Mouse (Mus musculus): ENCODE results near the gene Stum. TPM values are rescaled to one million over a fixed set of nuclear protein-coding genes. Genes with fewer than 3 reads are reported as not detected.
A peak's percentile ranks its signal among the peaks of the same experiment; 100 is the strongest.
"Not testable (repeated sequence)": the region's sequence is repeated elsewhere in the genome, so short reads cannot be mapped to it uniquely, and the experiment has no call there.

Stum gene
- polyA plus RNA-seq (2015; fragmentation: Nextera tagmentation; extraction: Ambion mirVana): 1.2 and 1.4 TPM in 2 replicates

GRCm38 (mm10) chr1:180483399-180484291 lies at the start of gene Stum:
Stum (minus strand) TSS chr1:180483504.
- Histone ChIP-seq H3K27ac (ENCODE audit: low read length) (no peak within 1 kb of the TSS), H3K9ac (ENCODE audit: low read depth, low read length) (peak within 1 kb of the TSS; percentile 54), H3K9me3 (ENCODE audit: control insufficient read depth, low read length) (no peaks in the 10 kb centered on the region), H3K36me3 (ENCODE audit: control insufficient read depth, insufficient read depth, low read length) (no peaks in the 10 kb centered on the region), H3K27me3 (replicated peaks; ENCODE audit: control insufficient read depth, insufficient read depth, low read length) (peaks cover 21% of the 10 kb centered on the region), H3K4me3 (ENCODE audit: low read length) (peak within 1 kb of the TSS; percentile 51), H3K4me1 (ENCODE audit: control insufficient read depth, insufficient read depth, low read length) (peaks cover 16% of the 10 kb centered on the region), H3K4me2 (ENCODE audit: low read depth, low read length) (peak within 1 kb of the TSS; percentile 86)
- 2% methylated on average over 39 of the region's 40 CpGs for WGBS
- ATAC-seq: peak; percentile 59

- H3K9me3 ChIP-seq (ENCODE audit: control insufficient read depth, low read length): peaks cover 5% of the 10 kb centered on the region; the same call in 1 of the 2 replicates
- H3K4me1 ChIP-seq (ENCODE audit: control insufficient read depth, insufficient read depth, low read length): no peaks in the 10 kb centered on the region
- H3K9ac ChIP-seq (ENCODE audit: low read depth, low read length): no peak overlapping the region
- no peak for ATAC-seq
- 95% methylated on average over 11 of the region's 11 CpGs for WGBS
- no peaks in the 10 kb centered on the region for H3K36me3 ChIP-seq (ENCODE audit: control insufficient read depth, insufficient read depth, low read length)
- no peak overlapping the region for H3K4me2 ChIP-seq (ENCODE audit: low read depth, low read length)
- no peak overlapping the region for H3K27ac ChIP-seq (ENCODE audit: low read length)
- no peak overlapping the region for H3K4me3 ChIP-seq (ENCODE audit: low read length)
- H3K27me3 ChIP-seq (replicated peaks; ENCODE audit: control insufficient read depth, insufficient read depth, low read length): no peaks in the 10 kb centered on the region
Measured at GRCm38 (mm10) chr1:180532671-180533070, 49.4 kb upstream of the Stum start.

- no peaks in the 10 kb centered on the region for H3K36me3 ChIP-seq (ENCODE audit: control insufficient read depth, insufficient read depth, low read length)
Measured at GRCm38 (mm10) chr1:180530457-180531263, 47.4 kb upstream of the Stum start.

GRCm38 (mm10) chr1:180529847-180530246 lies 46.5 kb upstream of the Stum start:
- no peak for ATAC-seq
- Histone ChIP-seq H3K4me1 (ENCODE audit: control insufficient read depth, insufficient read depth, low read length) (no peaks in the 10 kb centered on the region), H3K4me3 (ENCODE audit: low read length) (no peak overlapping the region), H3K36me3 (ENCODE audit: control insufficient read depth, insufficient read depth, low read length) (no peaks in the 10 kb centered on the region), H3K27me3 (replicated peaks; ENCODE audit: control insufficient read depth, insufficient read depth, low read length) (no peaks in the 10 kb centered on the region), H3K27ac (ENCODE audit: low read length) (no peak overlapping the region), H3K4me2 (ENCODE audit: low read depth, low read length) (no peak overlapping the region), H3K9me3 (ENCODE audit: control insufficient read depth, low read length) (peaks cover 5% of the 10 kb centered on the region; the same call in 1 of the 2 replicates), H3K9ac (ENCODE audit: low read depth, low read length) (no peak overlapping the region)
- WGBS: 92% methylated on average over 7 of the region's 7 CpGs

More at GRCm38 (mm10) chr1:180530457-180531263, 47.4 kb upstream of the Stum start:
- whole genome bisulfite sequencing: 60% methylated on average over 8 of the region's 8 CpGs
- no peaks in the 10 kb centered on the region for H3K4me1 ChIP-seq (ENCODE audit: control insufficient read depth, insufficient read depth, low read length)
- H3K4me2 ChIP-seq (ENCODE audit: low read depth, low read length): no peak overlapping the region
- peaks cover 5% of the 10 kb centered on the region; the same call in 1 of the 2 replicates for H3K9me3 ChIP-seq (ENCODE audit: control insufficient read depth, low read length)
- no peaks in the 10 kb centered on the region for H3K27me3 ChIP-seq (replicated peaks; ENCODE audit: control insufficient read depth, insufficient read depth, low read length)
- H3K4me3 ChIP-seq (ENCODE audit: low read length): no peak overlapping the region
- no peak overlapping the region for H3K27ac ChIP-seq (ENCODE audit: low read length)
- no peak for ATAC-seq
- H3K9ac ChIP-seq (ENCODE audit: low read depth, low read length): no peak overlapping the region

- H3K27me3 ChIP-seq (replicated peaks; ENCODE audit: control insufficient read depth, insufficient read depth, low read length): no peaks in the 10 kb centered on the region
- H3K4me3 ChIP-seq (ENCODE audit: low read length): no peak overlapping the region
- ATAC-seq: no peak
- H3K9ac ChIP-seq (ENCODE audit: low read depth, low read length): no peak overlapping the region
- H3K36me3 ChIP-seq (ENCODE audit: control insufficient read depth, insufficient read depth, low read length): no peaks in the 10 kb centered on the region
- 78% methylated on average over 1 of the region's 1 CpGs for WGBS
- no peaks in the 10 kb centered on the region for H3K9me3 ChIP-seq (ENCODE audit: control insufficient read depth, low read length)
- no peak overlapping the region for H3K27ac ChIP-seq (ENCODE audit: low read length)
- H3K4me2 ChIP-seq (ENCODE audit: low read depth, low read length): no peak overlapping the region
- H3K4me1 ChIP-seq (ENCODE audit: control insufficient read depth, insufficient read depth, low read length): 0 out of 2 replicates have a peak, but pooled peaks cover 3% of the 10 kb centered on the region
Measured at GRCm38 (mm10) chr1:180525301-180525700, 42.0 kb upstream of the Stum start.

GRCm38 (mm10) chr1:180523320-180523719 lies 40.0 kb upstream of the Stum start:
- Histone ChIP-seq H3K9me3 (ENCODE audit: control insufficient read depth, low read length) (no peaks in the 10 kb centered on the region), H3K9ac (ENCODE audit: low read depth, low read length) (no peak overlapping the region), H3K4me3 (ENCODE audit: low read length) (no peak overlapping the region), H3K36me3 (ENCODE audit: control insufficient read depth, insufficient read depth, low read length) (no peaks in the 10 kb centered on the region), H3K4me1 (ENCODE audit: control insufficient read depth, insufficient read depth, low read length) (0 out of 2 replicates have a peak, but pooled peaks cover 3% of the 10 kb centered on the region), H3K27ac (ENCODE audit: low read length) (no peak overlapping the region), H3K4me2 (ENCODE audit: low read depth, low read length) (no peak overlapping the region), H3K27me3 (replicated peaks; ENCODE audit: control insufficient read depth, insufficient read depth, low read length) (no peaks in the 10 kb centered on the region)
- WGBS: 91% methylated on average over 2 of the region's 2 CpGs
- ATAC-seq: no peak

GRCm38 (mm10) chr1:180520190-180520589 lies 36.9 kb upstream of the Stum start:
- H3K27me3 ChIP-seq (replicated peaks; ENCODE audit: control insufficient read depth, insufficient read depth, low read length): no peaks in the 10 kb centered on the region
- ATAC-seq: no peak
- H3K4me3 ChIP-seq (ENCODE audit: low read length): no peak overlapping the region
- no peak overlapping the region for H3K4me2 ChIP-seq (ENCODE audit: low read depth, low read length)
- H3K36me3 ChIP-seq (ENCODE audit: control insufficient read depth, insufficient read depth, low read length): no peaks in the 10 kb centered on the region
- H3K4me1 ChIP-seq (ENCODE audit: control insufficient read depth, insufficient read depth, low read length): 0 out of 2 replicates have a peak, but pooled peaks cover 3% of the 10 kb centered on the region
- 40% methylated on average over 7 of the region's 7 CpGs for WGBS
- H3K27ac ChIP-seq (ENCODE audit: low read length): no peak overlapping the region
- no peak overlapping the region for H3K9ac ChIP-seq (ENCODE audit: low read depth, low read length)
- no peaks in the 10 kb centered on the region for H3K9me3 ChIP-seq (ENCODE audit: control insufficient read depth, low read length)

GRCm38 (mm10) chr1:180519520-180519919 lies 36.2 kb upstream of the Stum start:
- 0 out of 2 replicates have a peak, but pooled peaks cover 3% of the 10 kb centered on the region for H3K4me1 ChIP-seq (ENCODE audit: control insufficient read depth, insufficient read depth, low read length)
- H3K9ac ChIP-seq (ENCODE audit: low read depth, low read length): no peak overlapping the region
- H3K36me3 ChIP-seq (ENCODE audit: control insufficient read depth, insufficient read depth, low read length): no peaks in the 10 kb centered on the region
- no peak overlapping the region for H3K4me2 ChIP-seq (ENCODE audit: low read depth, low read length)
- WGBS: 88% methylated on average over 8 of the region's 8 CpGs
- H3K27me3 ChIP-seq (replicated peaks; ENCODE audit: control insufficient read depth, insufficient read depth, low read length): no peaks in the 10 kb centered on the region
- no peaks in the 10 kb centered on the region for H3K9me3 ChIP-seq (ENCODE audit: control insufficient read depth, low read length)
- no peak for ATAC-seq
- H3K27ac ChIP-seq (ENCODE audit: low read length): no peak overlapping the region
- no peak overlapping the region for H3K4me3 ChIP-seq (ENCODE audit: low read length)

- H3K4me1 ChIP-seq (ENCODE audit: control insufficient read depth, insufficient read depth, low read length); H3K9me3 ChIP-seq (ENCODE audit: control insufficient read depth, low read length); H3K9ac ChIP-seq (ENCODE audit: low read depth, low read length); H3K27me3 ChIP-seq (replicated peaks; ENCODE audit: control insufficient read depth, insufficient read depth, low read length); ATAC-seq; H3K4me3 ChIP-seq (ENCODE audit: low read length); H3K4me2 ChIP-seq (ENCODE audit: low read depth, low read length); H3K27ac ChIP-seq (ENCODE audit: low read length); H3K36me3 ChIP-seq (ENCODE audit: control insufficient read depth, insufficient read depth, low read length): not testable (repeated sequence)
- 95% methylated on average over 7 of the region's 7 CpGs for WGBS
Measured at GRCm38 (mm10) chr1:180518899-180519298, 35.6 kb upstream of the Stum start.

Measured in intestine, embryonic 16.5 days (tissue).